Mouse (Mus musculus) thymus, adult 18-20 months (tissue): Measurements from ENCODE around the gene Prickle2.

Experiments
- DNase-seq, 2 experiments: peaks; one replicate each; pipeline ENCODE4 v3.0.0; 2022; ENCODE audit warnings: mixed read lengths in 2 of 2

The Prickle2 gene

GRCm38 (mm10) chr6:92427406-92428171 is 278.4 kb downstream of the Prickle2 start:
- no peak for DNase-seq

GRCm38 (mm10) chr6:92425901-92426300 is 280.1 kb downstream of the Prickle2 start:
- DNase-seq: no peak

- no peak for DNase-seq
Measured at GRCm38 (mm10) chr6:92425476-92425875, 280.5 kb downstream of the Prickle2 start.

- DNase-seq: no peak
Measured at GRCm38 (mm10) chr6:92424991-92425390, 281.0 kb downstream of the Prickle2 start.

- DNase-seq: no peak
Measured at GRCm38 (mm10) chr6:92422286-92422685, 283.7 kb downstream of the Prickle2 start.

- no peak for DNase-seq
Measured at GRCm38 (mm10) chr6:92420106-92420505, 285.8 kb downstream of the Prickle2 start.

GRCm38 (mm10) chr6:92415405-92415755 is 290.6 kb downstream of the Prickle2 start:
- DNase-seq: no peak

- DNase-seq: no peak
Measured at GRCm38 (mm10) chr6:92414478-92415404, 291.2 kb downstream of the Prickle2 start.

- no peak for DNase-seq
Measured at GRCm38 (mm10) chr6:92413982-92414381, 292.0 kb downstream of the Prickle2 start.

- no peak for DNase-seq
Measured at GRCm38 (mm10) chr6:92409788-92410187, 296.2 kb downstream of the Prickle2 start.

- no peak for DNase-seq
Measured at GRCm38 (mm10) chr6:92407259-92407658, 298.7 kb downstream of the Prickle2 start.

GRCm38 (mm10) chr6:92405571-92405970 is 300.4 kb downstream of the Prickle2 start:
- DNase-seq: no peak

GRCm38 (mm10) chr6:92397876-92398275 is 308.1 kb downstream of the Prickle2 start:
- DNase-seq: no peak

GRCm38 (mm10) chr6:92395556-92395955 is 310.4 kb downstream of the Prickle2 start:
- no peak for DNase-seq

GRCm38 (mm10) chr6:92395143-92395542 is 310.8 kb downstream of the Prickle2 start:
- no peak for DNase-seq

- DNase-seq: no peak
Measured at GRCm38 (mm10) chr6:92394628-92395027, 311.3 kb downstream of the Prickle2 start.

- DNase-seq: no peak
Measured at GRCm38 (mm10) chr6:92390321-92390720, 315.6 kb downstream of the Prickle2 start.

GRCm38 (mm10) chr6:92388681-92389080 is 317.3 kb downstream of the Prickle2 start:
- no peak for DNase-seq

- DNase-seq: no peak
Measured at GRCm38 (mm10) chr6:92383196-92383782, 322.7 kb downstream of the Prickle2 start.

- DNase-seq: no peak
Measured at GRCm38 (mm10) chr6:92381085-92381484, 324.9 kb downstream of the Prickle2 start.

- no peak for DNase-seq
Measured at GRCm38 (mm10) chr6:92374826-92375225, 331.1 kb downstream of the Prickle2 start.

- DNase-seq: no peak
Measured at GRCm38 (mm10) chr6:92370896-92371295, 335.1 kb downstream of the Prickle2 start.

GRCm38 (mm10) chr6:92347278-92348028 is 358.5 kb downstream of the Prickle2 start:
- no peak for DNase-seq
